Mouse (Mus musculus) forebrain, embryonic 15.5 days (tissue): ENCODE measurements at regions not wholly inside any gene's neighbourhood (a gene's known extent, or its start where the extent isn't known, plus 50 kb on each side); places are given as distances from the start of the nearest gene placed in this dataset.
A peak's percentile ranks its signal among the peaks of the same experiment; 100 is the strongest.

Experiments
- ATAC-seq: fragments of 200-750 bp; cut with Nextera tagmentation; replicated peaks from 2 replicates; pipeline ENCODE4 v1.8.0; 2017; ENCODE audit warnings: mild to moderate bottlenecking, moderate TSS enrichment, moderate library complexity
- H3K27ac ChIP-seq: fragments of 300-500 bp; sonication (generic); replicated peaks from 2 replicates; pipeline ENCODE4 v1.5.1; 2015; ENCODE audit warnings: mild to moderate bottlenecking, inconsistent platforms
- H3K27me3 ChIP-seq: fragments of 300-500 bp; sonication (generic); 2 replicates; pipeline ENCODE4 v1.6.1; 2015; ENCODE audit warnings: inconsistent platforms
- H3K36me3 ChIP-seq: fragments of 300-500 bp; sonication (generic); 2 replicates; pipeline ENCODE4 v1.6.1; 2015; ENCODE audit warnings: mild to moderate bottlenecking, inconsistent platforms
- H3K4me1 ChIP-seq: fragments of 300-500 bp; sonication (generic); 2 replicates; pipeline ENCODE4 v1.6.1; 2015; ENCODE audit warnings: inconsistent platforms
- H3K4me2 ChIP-seq: fragments of 300-500 bp; sonication (generic); replicated peaks from 2 replicates; pipeline ENCODE4 v1.6.1; 2015; ENCODE audit warnings: mild to moderate bottlenecking, inconsistent platforms
- H3K4me3 ChIP-seq: fragments of 300-500 bp; sonication (generic); 2 replicates; pipeline ENCODE4 v1.5.1; 2015; ENCODE audit warnings: mild to moderate bottlenecking, inconsistent platforms
- H3K9ac ChIP-seq: fragments of 300-500 bp; sonication (generic); replicated peaks from 2 replicates; pipeline ENCODE4 v1.6.1; 2015; ENCODE audit warnings: mild to moderate bottlenecking, inconsistent platforms
- H3K9me3 ChIP-seq: fragments of 300-500 bp; sonication (generic); 2 replicates; pipeline ENCODE4 v1.6.1; 2016; ENCODE audit warnings: inconsistent platforms
- whole genome bisulfite sequencing: fragments of 180-500 bp; shearing (Covaris S2); methylation state at CpG from one replicate; pipeline ENCODE4 v1.1.7; 2015; ENCODE audit warnings: mixed read lengths; 5-methylcytosine and 5-hydroxymethylcytosine counted together

GRCm38 (mm10) chr4:69838940-69839339, 571.3 kb downstream of the Cdk5rap2 start:
- H3K27ac ChIP-seq, result no peak overlapping the region
- 16% methylated on average over 4 of the region's 4 CpGs for WGBS
- no peak overlapping the region for H3K4me2 ChIP-seq
- no peak for ATAC-seq
- H3K36me3 ChIP-seq, result no peaks in the 10 kb centered on the region
- no peaks in the 10 kb centered on the region for H3K27me3 ChIP-seq
- no peaks in the 10 kb centered on the region for H3K9me3 ChIP-seq
- H3K4me3 ChIP-seq, result no peak overlapping the region
- H3K4me1 ChIP-seq, result no peaks in the 10 kb centered on the region
- H3K9ac ChIP-seq, result no peak overlapping the region

GRCm38 (mm10) chr4:69824903-69825268, 585.4 kb downstream of the Cdk5rap2 start:
- H3K27ac ChIP-seq, result peak overlapping the region; percentile 48
- H3K9me3 ChIP-seq, result no peaks in the 10 kb centered on the region
- peaks cover 19% of the 10 kb centered on the region for H3K4me1 ChIP-seq
- no peak overlapping the region for H3K4me2 ChIP-seq
- no peak overlapping the region for H3K4me3 ChIP-seq
- H3K36me3 ChIP-seq, result no peaks in the 10 kb centered on the region
- ATAC-seq, result peak; percentile 54; the same call in 1 of the 2 replicates
- no peak overlapping the region for H3K9ac ChIP-seq
- no peaks in the 10 kb centered on the region for H3K27me3 ChIP-seq
- 12% methylated on average over 3 of the region's 3 CpGs for WGBS

- Histone ChIP-seq H3K4me3 (no peak overlapping the region), H3K9me3 (no peaks in the 10 kb centered on the region), H3K9ac (no peak overlapping the region), H3K36me3 (no peaks in the 10 kb centered on the region), H3K4me2 (no peak overlapping the region), H3K27me3 (no peaks in the 10 kb centered on the region), H3K27ac (peak overlapping the region; percentile 48), H3K4me1 (peaks cover 19% of the 10 kb centered on the region)
- peak; percentile 90 for ATAC-seq
- 3% methylated on average over 6 of the region's 6 CpGs for WGBS
Observed at GRCm38 (mm10) chr4:69824215-69824902, 585.9 kb downstream of the Cdk5rap2 start.

- 0 out of 2 replicates have a peak, but pooled peaks have one; percentile 14 for ATAC-seq
- H3K27ac ChIP-seq, result no peak overlapping the region
- H3K9me3 ChIP-seq, result no peaks in the 10 kb centered on the region
- no peaks in the 10 kb centered on the region for H3K36me3 ChIP-seq
- H3K27me3 ChIP-seq, result no peaks in the 10 kb centered on the region
- 4% methylated on average over 1 of the region's 1 CpGs for WGBS
- no peak overlapping the region for H3K4me3 ChIP-seq
- no peak overlapping the region for H3K9ac ChIP-seq
- peaks cover 19% of the 10 kb centered on the region for H3K4me1 ChIP-seq
- H3K4me2 ChIP-seq, result no peak overlapping the region
Observed at GRCm38 (mm10) chr4:69823311-69823940, 586.8 kb downstream of the Cdk5rap2 start.

- Histone ChIP-seq H3K9me3 (no peaks in the 10 kb centered on the region), H3K36me3 (no peaks in the 10 kb centered on the region), H3K9ac (no peak overlapping the region), H3K4me3 (no peak overlapping the region), H3K27ac (no peak overlapping the region), H3K27me3 (no peaks in the 10 kb centered on the region), H3K4me2 (no peak overlapping the region), H3K4me1 (peaks cover 8% of the 10 kb centered on the region)
- ATAC-seq, result no peak
- WGBS, result 4% methylated on average over 3 of the region's 3 CpGs
Observed at GRCm38 (mm10) chr4:69818885-69819284, 591.4 kb downstream of the Cdk5rap2 start.

GRCm38 (mm10) chr4:69785481-69786050, 624.7 kb downstream of the Cdk5rap2 start:
- Histone ChIP-seq H3K9me3 (no peaks in the 10 kb centered on the region), H3K36me3 (no peaks in the 10 kb centered on the region), H3K4me1 (no peaks in the 10 kb centered on the region), H3K27me3 (no peaks in the 10 kb centered on the region), H3K4me3 (no peak overlapping the region), H3K4me2 (no peak overlapping the region), H3K27ac (no peak overlapping the region), H3K9ac (no peak overlapping the region)
- no peak for ATAC-seq
- 77% methylated on average over 7 of the region's 7 CpGs for WGBS

- no peaks in the 10 kb centered on the region for H3K36me3 ChIP-seq
- H3K27ac ChIP-seq, result no peak overlapping the region
- H3K9me3 ChIP-seq, result no peaks in the 10 kb centered on the region
- 0 out of 2 replicates have a peak, but pooled peaks have one; percentile 38 for ATAC-seq
- no peaks in the 10 kb centered on the region for H3K27me3 ChIP-seq
- no peak overlapping the region for H3K4me2 ChIP-seq
- no peaks in the 10 kb centered on the region for H3K4me1 ChIP-seq
- H3K4me3 ChIP-seq, result no peak overlapping the region
- WGBS, result 68% methylated on average over 8 of the region's 8 CpGs
- H3K9ac ChIP-seq, result no peak overlapping the region
Observed at GRCm38 (mm10) chr4:69781258-69781657, 629.0 kb downstream of the Cdk5rap2 start.

GRCm38 (mm10) chr4:69761841-69762240, 648.4 kb downstream of the Cdk5rap2 start:
- H3K27me3 ChIP-seq, result no peaks in the 10 kb centered on the region
- H3K36me3 ChIP-seq, result no peaks in the 10 kb centered on the region
- H3K4me3 ChIP-seq, result no peak overlapping the region
- H3K4me2 ChIP-seq, result no peak overlapping the region
- 85% methylated on average over 3 of the region's 3 CpGs for WGBS
- ATAC-seq, result no peak
- H3K9ac ChIP-seq, result no peak overlapping the region
- H3K4me1 ChIP-seq, result no peaks in the 10 kb centered on the region
- H3K27ac ChIP-seq, result no peak overlapping the region
- H3K9me3 ChIP-seq, result no peaks in the 10 kb centered on the region

GRCm38 (mm10) chr4:69759596-69759995, 650.6 kb downstream of the Cdk5rap2 start:
- whole genome bisulfite sequencing, result 72% methylated on average over 2 of the region's 2 CpGs
- Histone ChIP-seq H3K4me3 (no peak overlapping the region), H3K9me3 (no peaks in the 10 kb centered on the region), H3K27ac (no peak overlapping the region), H3K9ac (no peak overlapping the region), H3K27me3 (no peaks in the 10 kb centered on the region), H3K4me2 (no peak overlapping the region), H3K4me1 (no peaks in the 10 kb centered on the region), H3K36me3 (no peaks in the 10 kb centered on the region)
- no peak for ATAC-seq

GRCm38 (mm10) chr4:69754567-69754966, 655.7 kb downstream of the Cdk5rap2 start:
- Histone ChIP-seq H3K4me1 (no peaks in the 10 kb centered on the region), H3K4me3 (no peak overlapping the region), H3K36me3 (no peaks in the 10 kb centered on the region), H3K27me3 (no peaks in the 10 kb centered on the region), H3K9ac (no peak overlapping the region), H3K9me3 (no peaks in the 10 kb centered on the region), H3K27ac (no peak overlapping the region), H3K4me2 (no peak overlapping the region)
- 70% methylated on average over 2 of the region's 2 CpGs for WGBS
- 0 out of 2 replicates have a peak, but pooled peaks have one; percentile 57 for ATAC-seq

- Histone ChIP-seq H3K27ac (no peak overlapping the region), H3K27me3 (no peaks in the 10 kb centered on the region), H3K4me1 (no peaks in the 10 kb centered on the region), H3K9ac (no peak overlapping the region), H3K4me2 (no peak overlapping the region), H3K36me3 (no peaks in the 10 kb centered on the region), H3K9me3 (no peaks in the 10 kb centered on the region), H3K4me3 (no peak overlapping the region)
- no peak for ATAC-seq
- WGBS, result 86% methylated on average over 3 of the region's 3 CpGs
Observed at GRCm38 (mm10) chr4:69753086-69753485, 657.2 kb downstream of the Cdk5rap2 start.

GRCm38 (mm10) chr4:69739833-69740510, 670.3 kb downstream of the Cdk5rap2 start:
- H3K36me3 ChIP-seq, result no peaks in the 10 kb centered on the region
- no peaks in the 10 kb centered on the region for H3K4me1 ChIP-seq
- no peak overlapping the region for H3K27ac ChIP-seq
- WGBS, result 80% methylated on average over 7 of the region's 7 CpGs
- no peak overlapping the region for H3K4me3 ChIP-seq
- H3K4me2 ChIP-seq, result no peak overlapping the region
- ATAC-seq, result no peak
- H3K9ac ChIP-seq, result no peak overlapping the region
- no peaks in the 10 kb centered on the region for H3K9me3 ChIP-seq
- H3K27me3 ChIP-seq, result no peaks in the 10 kb centered on the region
